Mouse (Mus musculus): Measurements from ENCODE around the gene Olfr1443. TPM values are rescaled to one million over a fixed set of nuclear protein-coding genes. Genes with fewer than 3 reads are reported as not detected.
"Not testable (repeated sequence)": the region's sequence is repeated elsewhere in the genome, so short reads cannot be mapped to it uniquely, and the experiment has no call there.

The Olfr1443 gene
- polyA plus RNA-seq (2014; fragmentation: Nextera tagmentation; extraction: Ambion mirVana): not detected in 2 replicates

GRCm38 (mm10) chr19:12677812-12678211 lies at the start of gene Olfr1443:
Gene Olfr1443, plus strand, starts transcription at chr19:12678112.
- ATAC-seq (ENCODE audit: low FRiP score, low TSS enrichment): no peak
- Histone ChIP-seq H3K9ac (replicated peaks; ENCODE audit: low read length) (no peak within 1 kb of the TSS), H3K4me3 (replicated peaks; ENCODE audit: low read depth, low read length) (no peak within 1 kb of the TSS), H3K27ac (replicated peaks; ENCODE audit: low read depth, low read length) (no peak within 1 kb of the TSS), H3K27me3 (ENCODE audit: control insufficient read depth, insufficient read depth, low read length) (no peaks in the 10 kb centered on the region), H3K4me1 (ENCODE audit: control insufficient read depth, insufficient read depth, low read length) (no peaks in the 10 kb centered on the region), H3K4me2 (ENCODE audit: low read length) (no peak within 1 kb of the TSS), H3K36me3 (ENCODE audit: control insufficient read depth, insufficient read depth, low read length) (no peaks in the 10 kb centered on the region), H3K9me3 (ENCODE audit: control insufficient read depth, low read length) (no peaks in the 10 kb centered on the region)
- WGBS: 69% methylated on average over 3 of the region's 3 CpGs
- DNase-seq: no peak

- no peak within 1 kb of the TSS for H3K9ac ChIP-seq (replicated peaks; ENCODE audit: low read length)
Measured at GRCm38 (mm10) chr19:12633176-12633575, 44.7 kb upstream of the Olfr1443 start, which contains the start of gene Glyat. Gene Glyat, plus strand, starts transcription at chr19:12633308.

DNA sequence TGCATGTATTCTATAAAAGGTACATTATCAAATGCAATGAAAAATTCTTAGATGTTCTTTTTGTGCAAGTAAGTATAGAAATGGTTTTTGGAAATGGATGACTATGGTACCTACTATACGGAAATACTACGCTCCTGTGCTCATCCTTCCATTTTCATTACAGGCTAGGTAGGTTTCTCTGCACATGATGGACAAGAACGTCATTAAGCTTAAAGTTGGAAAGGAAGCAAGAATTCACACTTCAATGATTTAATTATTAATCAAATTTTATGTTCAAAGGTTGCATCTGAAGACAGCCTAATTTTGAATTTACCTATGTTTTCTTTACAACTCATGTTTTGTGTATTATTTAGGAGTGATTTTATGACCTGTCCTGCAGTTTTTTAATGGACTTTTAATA lies 43.7 kb upstream of the Olfr1443 start:
- DNase-seq (no peak), ATAC-seq (ENCODE audit: low FRiP score, low TSS enrichment) (no peak)
- no peaks in the 10 kb centered on the region for H3K27me3 ChIP-seq (ENCODE audit: control insufficient read depth, insufficient read depth, low read length)
- H3K27ac ChIP-seq (replicated peaks; ENCODE audit: low read depth, low read length): no peak overlapping the region
- 91% methylated on average over 3 of the region's 3 CpGs for WGBS
- no peaks in the 10 kb centered on the region for H3K36me3 ChIP-seq (ENCODE audit: control insufficient read depth, insufficient read depth, low read length)
- H3K4me2 ChIP-seq (ENCODE audit: low read length): no peak overlapping the region
- no peak overlapping the region for H3K4me3 ChIP-seq (replicated peaks; ENCODE audit: low read depth, low read length)
- H3K4me1 ChIP-seq (ENCODE audit: control insufficient read depth, insufficient read depth, low read length): no peaks in the 10 kb centered on the region
- no peak overlapping the region for H3K9ac ChIP-seq (replicated peaks; ENCODE audit: low read length)
- H3K9me3 ChIP-seq (ENCODE audit: control insufficient read depth, low read length): no peaks in the 10 kb centered on the region

More at GRCm38 (mm10) chr19:12633176-12633575, 44.7 kb upstream of the Olfr1443 start, which contains the start of gene Glyat:
- Histone ChIP-seq H3K4me1 (ENCODE audit: control insufficient read depth, insufficient read depth, low read length) (no peaks in the 10 kb centered on the region), H3K36me3 (ENCODE audit: control insufficient read depth, insufficient read depth, low read length) (no peaks in the 10 kb centered on the region), H3K27me3 (ENCODE audit: control insufficient read depth, insufficient read depth, low read length) (no peaks in the 10 kb centered on the region), H3K4me2 (ENCODE audit: low read length) (no peak within 1 kb of the TSS), H3K9me3 (ENCODE audit: control insufficient read depth, low read length) (no peaks in the 10 kb centered on the region), H3K4me3 (replicated peaks; ENCODE audit: low read depth, low read length) (no peak within 1 kb of the TSS), H3K27ac (replicated peaks; ENCODE audit: low read depth, low read length) (no peak within 1 kb of the TSS)
- no peak for DNase-seq
- WGBS: 83% methylated on average over 4 of the region's 4 CpGs
- no peak for ATAC-seq (ENCODE audit: low FRiP score, low TSS enrichment)

DNA sequence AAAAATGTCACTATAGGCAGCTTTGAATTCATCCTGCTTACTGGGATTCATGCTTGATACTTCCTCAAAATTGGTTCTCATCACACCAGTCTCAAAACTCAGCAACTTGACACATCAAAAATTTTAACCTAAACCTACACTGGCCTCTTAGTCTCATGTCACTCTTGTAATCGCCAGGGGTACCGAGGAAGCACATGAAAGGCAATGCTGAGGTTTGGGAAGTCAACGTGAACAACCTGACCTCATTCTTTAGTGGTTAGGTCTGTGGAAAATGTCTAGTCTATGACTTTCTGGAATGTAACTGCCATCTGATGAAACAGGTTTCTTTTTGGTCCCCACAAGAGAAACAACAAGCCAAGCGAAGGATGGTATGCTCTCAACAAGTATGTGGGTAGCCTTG lies 42.9 kb upstream of the Olfr1443 start:
- no peak for DNase-seq
- Histone ChIP-seq H3K36me3 (ENCODE audit: control insufficient read depth, insufficient read depth, low read length) (no peaks in the 10 kb centered on the region), H3K27me3 (ENCODE audit: control insufficient read depth, insufficient read depth, low read length) (no peaks in the 10 kb centered on the region), H3K4me3 (replicated peaks; ENCODE audit: low read depth, low read length) (no peak overlapping the region), H3K4me2 (ENCODE audit: low read length) (no peak overlapping the region), H3K9me3 (ENCODE audit: control insufficient read depth, low read length) (no peaks in the 10 kb centered on the region), H3K27ac (replicated peaks; ENCODE audit: low read depth, low read length) (no peak overlapping the region), H3K4me1 (ENCODE audit: control insufficient read depth, insufficient read depth, low read length) (no peaks in the 10 kb centered on the region), H3K9ac (replicated peaks; ENCODE audit: low read length) (no peak overlapping the region)
- WGBS: 87% methylated on average over 4 of the region's 4 CpGs
- no peak for ATAC-seq (ENCODE audit: low FRiP score, low TSS enrichment)

DNA sequence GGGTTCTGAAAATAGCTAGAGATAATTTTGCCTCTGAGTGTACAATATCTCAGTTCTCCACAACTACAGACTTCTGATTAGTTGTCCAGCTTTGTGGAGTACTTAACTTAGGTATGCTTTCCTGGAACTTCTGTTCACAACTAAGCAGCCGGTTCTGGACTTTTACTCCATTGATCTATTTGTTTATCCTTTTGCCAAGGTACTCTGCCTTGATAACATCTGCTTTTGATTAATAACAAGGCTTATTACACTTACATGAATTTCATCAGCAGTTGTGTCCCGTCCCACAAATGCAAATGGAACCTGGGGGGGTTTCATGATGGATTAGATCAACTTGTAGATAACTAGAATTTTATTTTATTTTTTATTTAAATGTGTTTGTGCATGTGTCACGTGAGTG lies 41.0 kb upstream of the Olfr1443 start:
- Histone ChIP-seq H3K9ac (replicated peaks; ENCODE audit: low read length) (no peak overlapping the region), H3K27me3 (ENCODE audit: control insufficient read depth, insufficient read depth, low read length) (no peaks in the 10 kb centered on the region), H3K4me3 (replicated peaks; ENCODE audit: low read depth, low read length) (no peak overlapping the region), H3K36me3 (ENCODE audit: control insufficient read depth, insufficient read depth, low read length) (no peaks in the 10 kb centered on the region), H3K4me2 (ENCODE audit: low read length) (no peak overlapping the region), H3K9me3 (ENCODE audit: control insufficient read depth, low read length) (no peaks in the 10 kb centered on the region), H3K4me1 (ENCODE audit: control insufficient read depth, insufficient read depth, low read length) (no peaks in the 10 kb centered on the region), H3K27ac (replicated peaks; ENCODE audit: low read depth, low read length) (no peak overlapping the region)
- 74% methylated on average over 3 of the region's 3 CpGs for WGBS
- ATAC-seq (ENCODE audit: low FRiP score, low TSS enrichment): no peak
- DNase-seq: no peak

GRCm38 (mm10) chr19:12638049-12638448 lies 39.9 kb upstream of the Olfr1443 start:
- no peaks in the 10 kb centered on the region for H3K27me3 ChIP-seq (ENCODE audit: control insufficient read depth, insufficient read depth, low read length)
- DNase-seq (no peak), ATAC-seq (ENCODE audit: low FRiP score, low TSS enrichment) (no peak)
- 84% methylated on average over 1 of the region's 1 CpGs for WGBS
- no peaks in the 10 kb centered on the region for H3K9me3 ChIP-seq (ENCODE audit: control insufficient read depth, low read length)
- H3K27ac ChIP-seq (replicated peaks; ENCODE audit: low read depth, low read length): no peak overlapping the region
- no peak overlapping the region for H3K4me2 ChIP-seq (ENCODE audit: low read length)
- H3K36me3 ChIP-seq (ENCODE audit: control insufficient read depth, insufficient read depth, low read length): no peaks in the 10 kb centered on the region
- no peak overlapping the region for H3K4me3 ChIP-seq (replicated peaks; ENCODE audit: low read depth, low read length)
- no peaks in the 10 kb centered on the region for H3K4me1 ChIP-seq (ENCODE audit: control insufficient read depth, insufficient read depth, low read length)
- no peak overlapping the region for H3K9ac ChIP-seq (replicated peaks; ENCODE audit: low read length)

DNA sequence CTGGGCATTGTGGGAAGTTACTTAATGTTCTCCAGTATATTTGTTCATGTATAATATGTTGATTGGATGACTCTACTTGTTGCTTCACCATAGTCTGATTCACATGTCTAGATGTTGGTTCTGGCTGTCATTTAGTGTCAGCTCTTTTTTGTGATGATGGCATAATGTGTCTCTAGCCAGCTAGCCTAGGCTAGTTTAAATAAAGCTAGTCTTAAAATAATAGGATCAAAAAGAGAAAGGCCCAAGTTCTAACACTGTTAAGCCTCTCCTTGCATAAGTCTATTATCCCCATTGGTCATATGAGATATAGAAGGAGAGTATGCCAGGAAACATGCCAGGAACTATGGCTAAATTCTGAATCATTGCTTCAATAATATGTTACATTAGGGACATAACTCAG lies 28.4 kb upstream of the Olfr1443 start:
- no peaks in the 10 kb centered on the region for H3K27me3 ChIP-seq (ENCODE audit: control insufficient read depth, insufficient read depth, low read length)
- no peak for DNase-seq
- no peak for ATAC-seq (ENCODE audit: low FRiP score, low TSS enrichment)
- no peaks in the 10 kb centered on the region for H3K36me3 ChIP-seq (ENCODE audit: control insufficient read depth, insufficient read depth, low read length)
- H3K4me2 ChIP-seq (ENCODE audit: low read length): no peak overlapping the region
- no peaks in the 10 kb centered on the region for H3K4me1 ChIP-seq (ENCODE audit: control insufficient read depth, insufficient read depth, low read length)
- H3K9me3 ChIP-seq (ENCODE audit: control insufficient read depth, low read length): no peaks in the 10 kb centered on the region
- no peak overlapping the region for H3K27ac ChIP-seq (replicated peaks; ENCODE audit: low read depth, low read length)
- no peak overlapping the region for H3K9ac ChIP-seq (replicated peaks; ENCODE audit: low read length)
- H3K4me3 ChIP-seq (replicated peaks; ENCODE audit: low read depth, low read length): no peak overlapping the region

- WGBS: 75% methylated on average over 1 of the region's 1 CpGs
- no peaks in the 10 kb centered on the region for H3K9me3 ChIP-seq (ENCODE audit: control insufficient read depth, low read length)
- no peaks in the 10 kb centered on the region for H3K4me1 ChIP-seq (ENCODE audit: control insufficient read depth, insufficient read depth, low read length)
- H3K4me2 ChIP-seq (ENCODE audit: low read length): no peak overlapping the region
- no peak overlapping the region for H3K9ac ChIP-seq (replicated peaks; ENCODE audit: low read length)
- no peak for DNase-seq
- no peak overlapping the region for H3K27ac ChIP-seq (replicated peaks; ENCODE audit: low read depth, low read length)
- no peak overlapping the region for H3K4me3 ChIP-seq (replicated peaks; ENCODE audit: low read depth, low read length)
- H3K27me3 ChIP-seq (ENCODE audit: control insufficient read depth, insufficient read depth, low read length): no peaks in the 10 kb centered on the region
- no peaks in the 10 kb centered on the region for H3K36me3 ChIP-seq (ENCODE audit: control insufficient read depth, insufficient read depth, low read length)
- ATAC-seq (ENCODE audit: low FRiP score, low TSS enrichment): no peak
Measured at GRCm38 (mm10) chr19:12666156-12666555, 11.8 kb upstream of the Olfr1443 start.

DNA sequence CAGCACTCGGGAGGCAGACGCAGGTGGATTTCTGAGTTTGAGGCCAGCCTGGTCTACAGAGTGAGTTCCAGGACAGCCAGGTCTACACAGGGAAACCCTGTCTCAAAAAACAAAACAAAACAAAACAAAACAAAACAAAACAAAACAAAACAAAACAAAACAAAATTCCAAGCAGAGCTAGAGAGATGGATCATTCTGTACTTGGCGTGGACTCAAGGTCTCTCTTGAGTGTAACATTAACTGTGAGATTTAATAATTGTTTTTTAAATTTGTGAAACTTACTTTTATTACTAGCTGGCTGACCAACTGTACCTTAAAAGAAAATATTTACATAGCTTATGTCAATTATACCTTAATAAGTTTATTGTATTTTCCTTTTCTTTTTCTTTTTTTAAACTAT lies 9.3 kb upstream of the Olfr1443 start:
- not testable (repeated sequence) for H3K4me3 ChIP-seq (replicated peaks; ENCODE audit: low read depth, low read length); H3K4me1 ChIP-seq (ENCODE audit: control insufficient read depth, insufficient read depth, low read length); ATAC-seq (ENCODE audit: low FRiP score, low TSS enrichment); DNase-seq; H3K27ac ChIP-seq (replicated peaks; ENCODE audit: low read depth, low read length); H3K27me3 ChIP-seq (ENCODE audit: control insufficient read depth, insufficient read depth, low read length); H3K9me3 ChIP-seq (ENCODE audit: control insufficient read depth, low read length); H3K4me2 ChIP-seq (ENCODE audit: low read length); H3K36me3 ChIP-seq (ENCODE audit: control insufficient read depth, insufficient read depth, low read length); H3K9ac ChIP-seq (replicated peaks; ENCODE audit: low read length)
- WGBS: 97% methylated on average over 3 of the region's 3 CpGs
